Mouse (Mus musculus): ENCODE data around the gene Orc3. TPM values are rescaled to one million over a fixed set of nuclear protein-coding genes. Genes with fewer than 3 reads are reported as not detected.

Gene Orc3
- total RNA-seq, 2 experiments from 2014 or later: 43.1 to 43.7 TPM

- intact Hi-C loops (cut with DNase I): no loop called here
- no peak for DNase-seq (ENCODE audit: extremely low spot score in 1 of 2, low spot score in 2 of 2)
Observed at GRCm38 (mm10) chr4:34528430-34529100, 86.2 kb downstream of the Orc3 start.

GRCm38 (mm10) chr4:34526771-34527170 is 88.0 kb downstream of the Orc3 start:
- DNase-seq (ENCODE audit: extremely low spot score in 1 of 2, low spot score in 2 of 2): no peak
- intact Hi-C loops (cut with DNase I): no loop called here

GRCm38 (mm10) chr4:34523586-34523985 is 91.2 kb downstream of the Orc3 start:
- DNase-seq (ENCODE audit: extremely low spot score in 1 of 2, low spot score in 2 of 2): no peak

GRCm38 (mm10) chr4:34522846-34523245 is 91.9 kb downstream of the Orc3 start:
- peak; percentile 9 to 30 for DNase-seq (ENCODE audit: extremely low spot score in 1 of 2, low spot score in 2 of 2)
- intact Hi-C loops (cut with DNase I): no loop called here

More at GRCm38 (mm10) chr4:34523586-34523985, 91.2 kb downstream of the Orc3 start:
- intact Hi-C loops (cut with DNase I): no loop called here

Other genes starting within 250 kb of the Orc3 start
- gene Akirin2, start 64.0 kb downstream of the Orc3 start, total RNA-seq (2021): 100 to 1,000 TPM; 112 to 114 TPM
- gene Rars2, start within 50 bp of the Orc3 start, total RNA-seq (2021): 10 to 100 TPM; 26.9 to 31.4 TPM
- 10 to 100 TPM; 25.6 to 26.2 TPM for gene Slc35a1, start 72.5 kb upstream of the Orc3 start, total RNA-seq (2021)
- 1 to 10 TPM; 2.8 to 4.3 TPM for gene Cfap206, start 115.3 kb upstream of the Orc3 start, total RNA-seq (2021)
- under 1 TPM; 0.36 to 0.60 TPM for gene Gm136, start 141.3 kb upstream of the Orc3 start, total RNA-seq (2021)
- gene Smim8, start 163.5 kb upstream of the Orc3 start, total RNA-seq (2021): 10 to 100 TPM; 24.2 to 27.1 TPM